Mouse (Mus musculus): Measurements from ENCODE around the gene Acsm1. TPM values are rescaled to one million over a fixed set of nuclear protein-coding genes. Genes with fewer than 3 reads are reported as not detected.
"Not testable (repeated sequence)": the region's sequence is repeated elsewhere in the genome, so short reads cannot be mapped to it uniquely, and the experiment has no call there.

Gene Acsm1
- polyA plus RNA-seq (2012; fragmentation: generic; extraction: Trizol) = not detected

DNA sequence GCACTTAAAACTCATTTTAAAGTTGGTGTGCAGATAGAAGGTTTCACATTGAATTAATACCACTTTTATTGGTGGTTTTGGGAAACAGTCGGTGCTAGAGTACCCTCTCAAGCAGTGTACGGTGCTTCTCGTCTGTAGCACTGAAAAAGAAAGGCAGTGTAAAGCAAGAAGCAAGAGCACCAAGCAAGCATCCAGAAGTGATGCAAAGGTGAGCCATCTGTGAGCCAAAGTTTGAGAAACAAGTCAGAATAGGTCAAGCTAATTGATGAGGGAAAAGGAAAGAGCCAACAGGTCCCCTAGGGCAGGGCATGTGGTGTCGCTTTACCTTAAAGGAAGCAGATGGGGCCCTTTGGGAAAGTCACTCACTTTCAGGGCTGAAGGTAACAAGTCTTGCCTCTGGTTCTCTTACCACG, at the start of gene Acsm1:
Gene Acsm1, plus strand, starts transcription at position 363 of the 413 bp plus-strand sequence.
- TF ChIP-seq TCF12 (IDR thresholded peaks at IDR 0.05; ENCODE audit: insufficient read depth, poor library complexity, severe bottlenecking) (no peak), SRF (IDR thresholded peaks at IDR 0.05; ENCODE audit: control insufficient read depth, insufficient read length, low read depth) (no peak), TCF3 (IDR thresholded peaks at IDR 0.05; ENCODE audit: insufficient read length, low read depth) (no peak), CEBPB (IDR thresholded peaks at IDR 0.05; ENCODE audit: insufficient read depth, poor library complexity, severe bottlenecking) (no peak), POLR2AphosphoS2 (IDR thresholded peaks at IDR 0.05; ENCODE audit: insufficient read length, low read depth) (no peak), POLR2A (IDR thresholded peaks at IDR 0.05; ENCODE audit: insufficient read length, low read depth) (no peak), REST (IDR thresholded peaks at IDR 0.05; ENCODE audit: insufficient read depth, insufficient read length) (no peak), USF1 (IDR thresholded peaks at IDR 0.05; ENCODE audit: low read depth) (no peak)

GRCm38 (mm10) chr7:119559789-119560451, 46.9 kb upstream of the Acsm1 start:
- no peak overlapping the region for H3ac ChIP-seq (ENCODE audit: control insufficient read depth, insufficient read length)
- H3K79me2 ChIP-seq (ENCODE audit: control insufficient read depth, insufficient read depth) = no peaks in the 10 kb centered on the region
- no peak for TF ChIP-seq MYOG (IDR thresholded peaks at IDR 0.05; ENCODE audit: control insufficient read depth in 1 of 3, insufficient read depth in 1 of 3, insufficient read length in 2 of 3, low read depth in 2 of 3)
- no peak for TF ChIP-seq CEBPB (IDR thresholded peaks at IDR 0.05; ENCODE audit: insufficient read depth, poor library complexity, severe bottlenecking)
- no peak for TF ChIP-seq POLR2AphosphoS2 (IDR thresholded peaks at IDR 0.05; ENCODE audit: insufficient read length, low read depth)
- no peak for TF ChIP-seq USF1 (IDR thresholded peaks at IDR 0.05; ENCODE audit: low read depth)
- TF ChIP-seq MAX (IDR thresholded peaks at IDR 0.05; ENCODE audit: low read depth) = no peak
- no peaks in the 10 kb centered on the region for H3K36me3 ChIP-seq (ENCODE audit: control insufficient read depth, insufficient read depth)
- no peak overlapping the region for H3K4me3 ChIP-seq
- no peak overlapping the region for H3K4me2 ChIP-seq (ENCODE audit: low read depth)
- H3K27me3 ChIP-seq (ENCODE audit: control insufficient read depth, insufficient read depth, insufficient read length) = no peaks in the 10 kb centered on the region

More for the DNA sequence above, at the start of gene Acsm1:
- Histone ChIP-seq H3K4me3 (no peak within 1 kb of the TSS), H3K36me3 (ENCODE audit: control insufficient read depth, insufficient read depth) (no peaks in the 10 kb centered on the region), H3K4me2 (ENCODE audit: low read depth) (no peak within 1 kb of the TSS), H3ac (ENCODE audit: control insufficient read depth, insufficient read length) (no peak within 1 kb of the TSS), H3K79me2 (ENCODE audit: control insufficient read depth, insufficient read depth) (no peaks in the 10 kb centered on the region), H3K27me3 (ENCODE audit: control insufficient read depth, insufficient read depth, insufficient read length) (no peaks in the 10 kb centered on the region)

GRCm38 (mm10) chr7:119560452-119560835, 46.4 kb upstream of the Acsm1 start:
- Histone ChIP-seq H3K4me3 (no peak overlapping the region), H3ac (ENCODE audit: control insufficient read depth, insufficient read length) (no peak overlapping the region), H3K79me2 (ENCODE audit: control insufficient read depth, insufficient read depth) (no peaks in the 10 kb centered on the region), H3K27me3 (ENCODE audit: control insufficient read depth, insufficient read depth, insufficient read length) (no peaks in the 10 kb centered on the region), H3K4me2 (ENCODE audit: low read depth) (no peak overlapping the region), H3K36me3 (ENCODE audit: control insufficient read depth, insufficient read depth) (no peaks in the 10 kb centered on the region)
- TF ChIP-seq CEBPB (IDR thresholded peaks at IDR 0.05; ENCODE audit: insufficient read depth, poor library complexity, severe bottlenecking) (no peak), MYOG (IDR thresholded peaks at IDR 0.05; ENCODE audit: control insufficient read depth in 1 of 3, insufficient read depth in 1 of 3, insufficient read length in 2 of 3, low read depth in 2 of 3) (no peak), TCF3 (IDR thresholded peaks at IDR 0.05; ENCODE audit: insufficient read length, low read depth) (no peak)

DNA sequence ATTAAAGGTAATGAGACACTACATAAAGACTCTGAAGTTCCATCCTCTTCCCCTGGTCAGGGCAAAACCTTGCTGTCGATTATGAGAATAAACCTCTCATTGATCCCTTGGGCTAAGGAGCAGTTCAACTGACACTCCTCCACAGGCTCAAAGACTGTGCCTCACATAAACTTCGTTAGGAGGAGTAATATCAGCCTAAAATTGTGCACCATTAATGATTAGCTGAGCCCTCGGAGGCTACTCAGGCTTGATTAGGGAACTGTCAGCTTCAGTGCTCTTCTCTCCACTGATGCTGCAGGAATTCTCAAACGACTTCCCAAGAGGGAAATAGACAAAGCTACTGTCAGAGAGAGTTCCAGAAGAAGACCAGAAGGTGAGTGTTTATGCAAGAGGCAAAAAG, 45.4 kb upstream of the Acsm1 start:
- Histone ChIP-seq H3K36me3 (ENCODE audit: control insufficient read depth, insufficient read depth) (no peaks in the 10 kb centered on the region), H3K4me3 (no peak overlapping the region), H3K79me2 (ENCODE audit: control insufficient read depth, insufficient read depth) (no peaks in the 10 kb centered on the region), H3K4me2 (ENCODE audit: low read depth) (no peak overlapping the region), H3K27me3 (ENCODE audit: control insufficient read depth, insufficient read depth, insufficient read length) (no peaks in the 10 kb centered on the region), H3ac (ENCODE audit: control insufficient read depth, insufficient read length) (no peak overlapping the region)
- TF ChIP-seq TCF3 (IDR thresholded peaks at IDR 0.05; ENCODE audit: insufficient read length, low read depth) (no peak), MYOD1 (IDR thresholded peaks at IDR 0.05; ENCODE audit: control insufficient read depth in 1 of 3, insufficient read length in 2 of 3, low read depth in 2 of 3) (no peak), TCF12 (IDR thresholded peaks at IDR 0.05; ENCODE audit: insufficient read depth, poor library complexity, severe bottlenecking) (no peak), CEBPB (IDR thresholded peaks at IDR 0.05; ENCODE audit: insufficient read depth, poor library complexity, severe bottlenecking) (no peak), MYOG (IDR thresholded peaks at IDR 0.05; ENCODE audit: control insufficient read depth in 1 of 3, insufficient read depth in 1 of 3, insufficient read length in 2 of 3, low read depth in 2 of 3) (no peak), MAX (IDR thresholded peaks at IDR 0.05; ENCODE audit: low read depth) (no peak), SRF (IDR thresholded peaks at IDR 0.05; ENCODE audit: control insufficient read depth, insufficient read length, low read depth) (no peak), USF1 (IDR thresholded peaks at IDR 0.05; ENCODE audit: low read depth) (no peak), E2F4 (IDR thresholded peaks at IDR 0.05; ENCODE audit: insufficient read depth) (no peak), POLR2A (IDR thresholded peaks at IDR 0.05; ENCODE audit: insufficient read length, low read depth) (no peak)

GRCm38 (mm10) chr7:119562476-119562875, 44.4 kb upstream of the Acsm1 start:
- not testable (repeated sequence) for H3K36me3 ChIP-seq (ENCODE audit: control insufficient read depth, insufficient read depth); H3K27me3 ChIP-seq (ENCODE audit: control insufficient read depth, insufficient read depth, insufficient read length); H3ac ChIP-seq (ENCODE audit: control insufficient read depth, insufficient read length); H3K79me2 ChIP-seq (ENCODE audit: control insufficient read depth, insufficient read depth); H3K4me2 ChIP-seq (ENCODE audit: low read depth); H3K4me3 ChIP-seq
